Mouse (Mus musculus): ENCODE data around the gene Stk39. TPM values are rescaled to one million over a fixed set of nuclear protein-coding genes. Genes with fewer than 3 reads are reported as not detected.
A peak's percentile ranks its signal among the peaks of the same experiment; 100 is the strongest.

The Stk39 gene
- polyA plus RNA-seq, 1 experiment from 2014 or later: 4.5 TPM

GRCm38 (mm10) chr2:68419165-68419564 lies 52.9 kb downstream of the Stk39 start:
- Histone ChIP-seq H3K4me2 (ENCODE audit: low read depth, low read length) (no peak overlapping the region), H3K27ac (ENCODE audit: low read length) (no peak overlapping the region), H3K9ac (ENCODE audit: low read depth, low read length) (no peak overlapping the region), H3K36me3 (ENCODE audit: control insufficient read depth, insufficient read depth, low read length) (no peaks in the 10 kb centered on the region), H3K9me3 (ENCODE audit: control insufficient read depth, low read length) (no peaks in the 10 kb centered on the region), H3K4me3 (ENCODE audit: low read length) (no peak overlapping the region), H3K27me3 (replicated peaks; ENCODE audit: control insufficient read depth, insufficient read depth, low read length) (no peaks in the 10 kb centered on the region), H3K4me1 (ENCODE audit: control insufficient read depth, insufficient read depth, low read length) (peaks cover 12% of the 10 kb centered on the region)
- no peak for ATAC-seq
- WGBS: 90% methylated on average over 7 of the region's 7 CpGs

GRCm38 (mm10) chr2:68417081-68417480 lies 55.0 kb downstream of the Stk39 start:
- Histone ChIP-seq H3K4me1 (ENCODE audit: control insufficient read depth, insufficient read depth, low read length) (peaks cover 12% of the 10 kb centered on the region), H3K4me3 (ENCODE audit: low read length) (no peak overlapping the region), H3K9ac (ENCODE audit: low read depth, low read length) (no peak overlapping the region), H3K4me2 (ENCODE audit: low read depth, low read length) (no peak overlapping the region), H3K27ac (ENCODE audit: low read length) (no peak overlapping the region), H3K9me3 (ENCODE audit: control insufficient read depth, low read length) (no peaks in the 10 kb centered on the region), H3K27me3 (replicated peaks; ENCODE audit: control insufficient read depth, insufficient read depth, low read length) (no peaks in the 10 kb centered on the region), H3K36me3 (ENCODE audit: control insufficient read depth, insufficient read depth, low read length) (no peaks in the 10 kb centered on the region)
- ATAC-seq: no peak
- WGBS: 90% methylated on average over 5 of the region's 5 CpGs

- no peaks in the 10 kb centered on the region for H3K9me3 ChIP-seq (ENCODE audit: control insufficient read depth, low read length)
- no peak overlapping the region for H3K4me2 ChIP-seq (ENCODE audit: low read depth, low read length)
- H3K9ac ChIP-seq (ENCODE audit: low read depth, low read length): no peak overlapping the region
- H3K4me3 ChIP-seq (ENCODE audit: low read length): no peak overlapping the region
- no peaks in the 10 kb centered on the region for H3K36me3 ChIP-seq (ENCODE audit: control insufficient read depth, insufficient read depth, low read length)
- 64% methylated on average over 6 of the region's 6 CpGs for WGBS
- H3K4me1 ChIP-seq (ENCODE audit: control insufficient read depth, insufficient read depth, low read length): peaks cover 5% of the 10 kb centered on the region; the same call in 1 of the 2 replicates
- H3K27me3 ChIP-seq (replicated peaks; ENCODE audit: control insufficient read depth, insufficient read depth, low read length): no peaks in the 10 kb centered on the region
- H3K27ac ChIP-seq (ENCODE audit: low read length): no peak overlapping the region
- no peak for ATAC-seq
These were observed 56.4 kb downstream of the Stk39 start for GRCm38 (mm10) chr2:68415691-68416090.

GRCm38 (mm10) chr2:68412149-68412548 lies 59.9 kb downstream of the Stk39 start:
- Histone ChIP-seq H3K36me3 (ENCODE audit: control insufficient read depth, insufficient read depth, low read length) (no peaks in the 10 kb centered on the region), H3K27ac (ENCODE audit: low read length) (no peak overlapping the region), H3K9me3 (ENCODE audit: control insufficient read depth, low read length) (no peaks in the 10 kb centered on the region), H3K4me2 (ENCODE audit: low read depth, low read length) (no peak overlapping the region), H3K4me3 (ENCODE audit: low read length) (no peak overlapping the region), H3K27me3 (replicated peaks; ENCODE audit: control insufficient read depth, insufficient read depth, low read length) (no peaks in the 10 kb centered on the region), H3K4me1 (ENCODE audit: control insufficient read depth, insufficient read depth, low read length) (peaks cover 18% of the 10 kb centered on the region), H3K9ac (ENCODE audit: low read depth, low read length) (no peak overlapping the region)
- no peak for ATAC-seq
- WGBS: 71% methylated on average over 5 of the region's 5 CpGs

- Histone ChIP-seq H3K4me3 (ENCODE audit: low read length) (no peak overlapping the region), H3K9me3 (ENCODE audit: control insufficient read depth, low read length) (no peaks in the 10 kb centered on the region), H3K4me1 (ENCODE audit: control insufficient read depth, insufficient read depth, low read length) (peaks cover 23% of the 10 kb centered on the region), H3K4me2 (ENCODE audit: low read depth, low read length) (no peak overlapping the region), H3K27me3 (replicated peaks; ENCODE audit: control insufficient read depth, insufficient read depth, low read length) (no peaks in the 10 kb centered on the region), H3K27ac (ENCODE audit: low read length) (no peak overlapping the region), H3K9ac (ENCODE audit: low read depth, low read length) (no peak overlapping the region), H3K36me3 (ENCODE audit: control insufficient read depth, insufficient read depth, low read length) (no peaks in the 10 kb centered on the region)
- WGBS: 77% methylated on average over 8 of the region's 8 CpGs
- no peak for ATAC-seq
These were observed 60.9 kb downstream of the Stk39 start for GRCm38 (mm10) chr2:68411201-68411600.

GRCm38 (mm10) chr2:68409640-68410215 lies 62.3 kb downstream of the Stk39 start:
- peaks cover 30% of the 10 kb centered on the region for H3K4me1 ChIP-seq (ENCODE audit: control insufficient read depth, insufficient read depth, low read length)
- 0 out of 2 replicates have a peak overlapping the region, but pooled peaks have one; percentile 31 for H3K27ac ChIP-seq (ENCODE audit: low read length)
- 0 out of 2 replicates have a peak overlapping the region, but pooled peaks have one; percentile 6 for H3K9ac ChIP-seq (ENCODE audit: low read depth, low read length)
- H3K9me3 ChIP-seq (ENCODE audit: control insufficient read depth, low read length): no peaks in the 10 kb centered on the region
- WGBS: 40% methylated on average over 12 of the region's 12 CpGs
- H3K4me3 ChIP-seq (ENCODE audit: low read length): no peak overlapping the region
- no peaks in the 10 kb centered on the region for H3K27me3 ChIP-seq (replicated peaks; ENCODE audit: control insufficient read depth, insufficient read depth, low read length)
- peak overlapping the region; percentile 16; the same call in 1 of the 2 replicates for H3K4me2 ChIP-seq (ENCODE audit: low read depth, low read length)
- H3K36me3 ChIP-seq (ENCODE audit: control insufficient read depth, insufficient read depth, low read length): no peaks in the 10 kb centered on the region
- peak; percentile 75 for ATAC-seq

GRCm38 (mm10) chr2:68408271-68408980 lies 63.6 kb downstream of the Stk39 start:
- Histone ChIP-seq H3K4me3 (ENCODE audit: low read length) (no peak overlapping the region), H3K9ac (ENCODE audit: low read depth, low read length) (no peak overlapping the region), H3K4me2 (ENCODE audit: low read depth, low read length) (peak overlapping the region; percentile 1; the same call in 1 of the 2 replicates), H3K9me3 (ENCODE audit: control insufficient read depth, low read length) (no peaks in the 10 kb centered on the region), H3K27ac (ENCODE audit: low read length) (no peak overlapping the region), H3K4me1 (ENCODE audit: control insufficient read depth, insufficient read depth, low read length) (peaks cover 35% of the 10 kb centered on the region), H3K27me3 (replicated peaks; ENCODE audit: control insufficient read depth, insufficient read depth, low read length) (no peaks in the 10 kb centered on the region), H3K36me3 (ENCODE audit: control insufficient read depth, insufficient read depth, low read length) (no peaks in the 10 kb centered on the region)
- WGBS: 43% methylated on average over 17 of the region's 17 CpGs
- peak; percentile 46 for ATAC-seq

GRCm38 (mm10) chr2:68407179-68407950 lies 64.7 kb downstream of the Stk39 start:
- WGBS: 71% methylated on average over 12 of the region's 12 CpGs
- no peak for ATAC-seq
- H3K4me2 ChIP-seq (ENCODE audit: low read depth, low read length): no peak overlapping the region
- H3K9me3 ChIP-seq (ENCODE audit: control insufficient read depth, low read length): no peaks in the 10 kb centered on the region
- no peaks in the 10 kb centered on the region for H3K27me3 ChIP-seq (replicated peaks; ENCODE audit: control insufficient read depth, insufficient read depth, low read length)
- no peaks in the 10 kb centered on the region for H3K36me3 ChIP-seq (ENCODE audit: control insufficient read depth, insufficient read depth, low read length)
- H3K4me1 ChIP-seq (ENCODE audit: control insufficient read depth, insufficient read depth, low read length): peaks cover 35% of the 10 kb centered on the region
- H3K4me3 ChIP-seq (ENCODE audit: low read length): no peak overlapping the region
- no peak overlapping the region for H3K27ac ChIP-seq (ENCODE audit: low read length)
- H3K9ac ChIP-seq (ENCODE audit: low read depth, low read length): no peak overlapping the region

- Histone ChIP-seq H3K9me3 (ENCODE audit: control insufficient read depth, low read length) (no peaks in the 10 kb centered on the region), H3K27ac (ENCODE audit: low read length) (0 out of 2 replicates have a peak overlapping the region, but pooled peaks have one; percentile 3), H3K27me3 (replicated peaks; ENCODE audit: control insufficient read depth, insufficient read depth, low read length) (no peaks in the 10 kb centered on the region), H3K36me3 (ENCODE audit: control insufficient read depth, insufficient read depth, low read length) (no peaks in the 10 kb centered on the region), H3K4me1 (ENCODE audit: control insufficient read depth, insufficient read depth, low read length) (peaks cover 35% of the 10 kb centered on the region), H3K4me3 (ENCODE audit: low read length) (no peak overlapping the region), H3K4me2 (ENCODE audit: low read depth, low read length) (no peak overlapping the region), H3K9ac (ENCODE audit: low read depth, low read length) (no peak overlapping the region)
- 42% methylated on average over 12 of the region's 12 CpGs for WGBS
- ATAC-seq: no peak
These were observed 65.4 kb downstream of the Stk39 start for GRCm38 (mm10) chr2:68406571-68407074.

Data from intestine, embryonic 16.5 days (tissue).